Mouse (Mus musculus) midbrain, embryonic 13.5 days (tissue): ENCODE measurements around the gene Fstl4. TPM values are rescaled to one million over a fixed set of nuclear protein-coding genes. Genes with fewer than 3 reads are reported as not detected.
"Not testable (repeated sequence)": the region's sequence is repeated elsewhere in the genome, so short reads cannot be mapped to it uniquely, and the experiment has no call there.

ENCODE experiments used
- ATAC-seq: fragments of 200-750 bp; cut with Nextera tagmentation; 2 replicates; pipeline ENCODE4 v1.8.0; 2017; ENCODE audit warnings: mild to moderate bottlenecking, moderate TSS enrichment, moderate library complexity
- H3K27ac ChIP-seq: fragments of 300-500 bp; sonication (generic); 2 replicates; pipeline ENCODE4 v1.5.1; 2015; ENCODE audit warnings: inconsistent platforms, mild to moderate bottlenecking, moderate library complexity
- H3K27me3 ChIP-seq: fragments of 300-500 bp; sonication (generic); 2 replicates; pipeline ENCODE4 v1.6.1; 2015; ENCODE audit warnings: mild to moderate bottlenecking, inconsistent platforms
- H3K36me3 ChIP-seq: fragments of 300-500 bp; sonication (generic); 2 replicates; pipeline ENCODE4 v1.6.1; 2015; ENCODE audit warnings: mild to moderate bottlenecking, inconsistent platforms
- H3K4me1 ChIP-seq: fragments of 300-500 bp; sonication (generic); replicated peaks from 2 replicates; pipeline ENCODE4 v1.6.1; 2015; ENCODE audit warnings: inconsistent platforms
- H3K4me2 ChIP-seq: fragments of 300-500 bp; sonication (generic); replicated peaks from 2 replicates; pipeline ENCODE4 v1.6.1; 2015; ENCODE audit warnings: moderate library complexity, mild to moderate bottlenecking, inconsistent platforms
- H3K4me3 ChIP-seq: fragments of 300-500 bp; sonication (generic); replicated peaks from 2 replicates; pipeline ENCODE4 v1.5.1; 2015; ENCODE audit warnings: mild to moderate bottlenecking, inconsistent platforms
- H3K9ac ChIP-seq: fragments of 300-500 bp; sonication (generic); replicated peaks from 2 replicates; pipeline ENCODE4 v1.6.1; 2015; ENCODE audit warnings: mild to moderate bottlenecking, inconsistent platforms
- H3K9me3 ChIP-seq: fragments of 300-500 bp; sonication (generic); 2 replicates; pipeline ENCODE4 v1.6.1; 2016; ENCODE audit warnings: mild to moderate bottlenecking, inconsistent platforms
- WGBS: fragments of 180-500 bp; shearing (Covaris S2); methylation state at CpG from one replicate; pipeline ENCODE4 v1.1.7; 2015; 5-methylcytosine and 5-hydroxymethylcytosine counted together
- polyA plus RNA-seq: library from polyadenylated mRNA; unstranded; fragments of >200 nt; fragmentation: Nextera tagmentation; extraction: Ambion mirVana; gene quantifications from 2 replicates; pipeline ENCODE4 v1.2.1, GENCODE M21; 2015

Gene Fstl4
- polyA plus RNA-seq, 1 experiment from 2014 or later, result 5.1 TPM

DNA sequence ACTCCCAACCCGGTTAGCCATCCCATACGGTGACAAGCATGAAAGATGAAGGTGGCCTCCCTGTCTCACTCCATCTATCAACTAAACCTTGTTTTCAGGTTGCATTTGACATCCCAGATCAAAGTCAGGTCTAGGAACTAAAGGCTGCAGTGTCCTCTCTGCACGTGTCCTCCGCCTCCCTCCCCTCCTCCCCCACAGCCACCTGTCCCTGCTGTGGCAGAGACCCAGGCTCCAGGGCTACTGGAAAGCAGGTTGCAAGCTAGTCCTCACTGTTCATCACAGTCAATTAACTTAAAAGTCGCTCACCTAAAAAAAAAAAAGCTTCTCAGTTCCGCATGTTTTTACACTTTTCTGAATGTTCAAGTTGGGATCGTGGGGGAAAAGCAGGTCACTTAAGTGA is 313.2 kb downstream of the Fstl4 start:
- WGBS, result 79% methylated on average over 7 of the region's 7 CpGs
- ATAC-seq, result no peak
- H3K9me3 ChIP-seq, result no peaks in the 10 kb centered on the region

DNA sequence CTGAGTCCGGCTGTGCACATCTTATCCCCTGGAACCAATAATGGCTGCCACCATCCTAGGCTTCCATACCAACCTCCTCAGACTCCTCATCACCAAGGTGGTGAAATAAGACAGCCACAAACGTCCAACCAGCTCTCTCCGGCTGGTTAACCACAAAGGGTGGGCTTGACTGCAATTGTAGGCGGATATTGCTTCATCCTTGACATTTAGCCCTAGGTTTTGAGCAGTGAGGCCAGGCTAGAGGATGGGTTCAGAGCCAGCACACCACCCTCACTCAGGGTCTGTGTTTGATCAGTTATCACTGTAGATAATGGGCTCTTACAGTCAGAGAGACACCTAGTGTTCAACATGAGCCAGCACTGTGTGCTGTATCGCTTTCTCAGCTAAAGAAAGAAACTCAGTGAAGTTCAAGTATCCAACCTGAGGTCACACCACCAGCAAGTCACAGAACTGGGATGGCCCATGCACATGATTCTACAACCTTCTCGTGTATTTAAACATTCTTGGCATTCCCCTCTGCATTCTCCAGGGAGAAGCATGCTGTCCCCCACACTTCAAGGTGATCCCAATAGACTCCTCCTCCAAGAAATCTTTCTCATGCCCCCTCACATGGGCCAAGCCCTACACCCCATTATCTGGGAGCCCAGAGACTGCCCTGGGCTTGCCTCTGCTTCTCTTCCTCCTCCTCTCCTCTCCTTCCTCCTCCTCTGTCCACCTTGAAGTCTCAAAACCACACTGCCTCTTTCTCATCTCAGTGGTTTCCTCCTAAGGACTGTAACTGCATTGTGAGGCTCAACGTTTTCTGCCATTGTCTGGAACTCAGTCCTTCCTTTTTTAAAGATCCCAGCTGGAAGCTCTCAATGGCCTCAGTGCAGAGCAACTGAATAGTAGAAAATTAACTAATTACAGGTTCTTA is 314.2 kb downstream of the Fstl4 start:
- H3K4me1 ChIP-seq, result no peaks in the 10 kb centered on the region

More for the DNA sequence above, 313.2 kb downstream of the Fstl4 start:
- Histone ChIP-seq H3K4me2 (no peak overlapping the region), H3K27me3 (0 out of 2 replicates have a peak, but pooled peaks cover 5% of the 10 kb centered on the region), H3K27ac (no peak overlapping the region), H3K36me3 (no peaks in the 10 kb centered on the region), H3K4me3 (no peak overlapping the region), H3K4me1 (no peaks in the 10 kb centered on the region), H3K9ac (no peak overlapping the region)

DNA sequence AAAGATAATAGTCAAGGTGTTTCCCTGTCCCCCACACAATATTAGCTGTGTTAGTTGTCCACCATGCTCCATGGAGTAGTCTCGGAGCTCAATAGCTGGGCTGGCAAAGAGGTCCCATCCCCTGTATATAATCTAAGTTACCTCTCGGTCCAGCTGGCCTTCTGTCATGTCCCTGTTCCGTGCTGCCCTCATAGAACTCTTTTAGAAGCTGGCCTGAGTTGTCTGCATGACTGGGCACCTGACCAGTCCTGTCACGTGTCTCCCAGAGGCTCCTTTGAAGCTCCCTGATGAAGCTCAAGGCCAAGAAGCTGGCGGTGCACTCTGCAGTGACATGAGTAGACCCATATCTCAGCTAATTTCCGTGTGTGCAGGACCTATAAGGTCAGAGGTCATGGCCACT is 316.9 kb downstream of the Fstl4 start:
- Histone ChIP-seq H3K4me1 (no peaks in the 10 kb centered on the region), H3K9me3 (no peaks in the 10 kb centered on the region), H3K27ac (no peak overlapping the region), H3K27me3 (no peaks in the 10 kb centered on the region), H3K36me3 (no peaks in the 10 kb centered on the region), H3K4me3 (no peak overlapping the region), H3K4me2 (no peak overlapping the region), H3K9ac (no peak overlapping the region)
- no peak for ATAC-seq
- 79% methylated on average over 6 of the region's 6 CpGs for WGBS

More for the DNA sequence above, 314.2 kb downstream of the Fstl4 start:
- no peaks in the 10 kb centered on the region for H3K9me3 ChIP-seq
- no peak overlapping the region for H3K4me3 ChIP-seq
- no peak for ATAC-seq
- 0 out of 2 replicates have a peak, but pooled peaks cover 4% of the 10 kb centered on the region for H3K27me3 ChIP-seq
- H3K27ac ChIP-seq, result no peak overlapping the region
- H3K4me2 ChIP-seq, result no peak overlapping the region
- WGBS, result 80% methylated on average over 7 of the region's 7 CpGs
- no peak overlapping the region for H3K9ac ChIP-seq
- H3K36me3 ChIP-seq, result no peaks in the 10 kb centered on the region

DNA sequence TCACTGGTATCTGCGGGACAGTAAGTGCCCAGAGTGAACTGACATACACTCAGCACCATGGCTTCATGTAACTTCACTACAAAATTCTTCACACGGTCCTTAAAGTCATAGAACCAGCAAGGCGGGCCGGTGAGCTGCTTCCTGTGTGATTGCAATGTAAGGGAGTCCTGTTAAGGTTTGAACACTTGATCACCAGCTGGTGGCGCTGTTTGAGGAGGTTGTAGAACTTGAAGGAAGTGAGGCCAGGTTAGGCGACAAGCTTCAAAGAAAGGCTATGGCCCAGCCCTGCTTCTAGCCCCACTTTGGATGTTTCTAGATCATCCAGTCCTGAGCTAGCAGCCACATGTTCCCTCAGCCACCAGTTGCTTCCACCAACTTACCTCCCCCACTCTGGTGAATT is 320.9 kb downstream of the Fstl4 start:
- no peaks in the 10 kb centered on the region for H3K4me1 ChIP-seq
- no peaks in the 10 kb centered on the region for H3K36me3 ChIP-seq
- no peaks in the 10 kb centered on the region for H3K27me3 ChIP-seq
- H3K4me2 ChIP-seq, result no peak overlapping the region
- no peak for ATAC-seq
- no peak overlapping the region for H3K4me3 ChIP-seq
- 70% methylated on average over 6 of the region's 6 CpGs for WGBS
- no peak overlapping the region for H3K27ac ChIP-seq
- H3K9me3 ChIP-seq, result no peaks in the 10 kb centered on the region
- H3K9ac ChIP-seq, result no peak overlapping the region

DNA sequence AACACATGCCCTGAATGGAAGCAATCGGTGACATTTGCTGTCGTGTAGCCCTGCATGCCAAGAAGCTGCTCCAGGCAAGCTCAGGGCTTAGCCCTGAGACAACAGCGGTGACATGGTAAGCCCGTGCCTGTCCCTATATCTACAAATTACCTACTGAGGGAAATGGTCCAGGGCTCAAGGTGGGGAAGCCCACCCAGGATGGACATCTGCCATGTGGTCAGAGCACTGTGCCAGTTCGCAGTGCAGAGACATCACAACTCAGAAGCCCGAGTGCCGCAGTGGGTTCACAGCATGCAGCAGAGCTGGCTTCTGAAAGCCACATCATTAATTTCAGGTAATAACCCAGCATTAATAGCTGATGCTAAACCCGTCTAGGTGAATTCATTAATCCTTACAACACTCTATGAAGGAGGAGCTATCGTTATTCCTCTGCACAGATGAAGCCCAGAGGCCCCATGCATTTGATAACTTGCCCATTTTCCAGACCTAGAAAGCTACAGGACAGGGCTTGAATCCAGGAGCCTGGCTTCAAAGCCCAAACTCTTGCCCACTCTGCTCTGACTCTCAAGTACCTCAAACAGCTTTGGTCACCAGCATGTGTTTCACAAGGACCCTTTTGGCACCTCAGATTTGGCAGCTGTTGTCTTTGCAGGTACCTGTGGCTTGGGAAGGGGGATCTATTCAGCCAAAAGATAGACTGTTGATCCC is 321.6 kb downstream of the Fstl4 start:
- 86% methylated on average over 9 of the region's 9 CpGs for WGBS
- Histone ChIP-seq H3K27ac (no peak overlapping the region), H3K9ac (no peak overlapping the region), H3K36me3 (no peaks in the 10 kb centered on the region), H3K9me3 (no peaks in the 10 kb centered on the region), H3K4me2 (no peak overlapping the region), H3K4me1 (no peaks in the 10 kb centered on the region), H3K27me3 (no peaks in the 10 kb centered on the region), H3K4me3 (no peak overlapping the region)
- no peak for ATAC-seq

DNA sequence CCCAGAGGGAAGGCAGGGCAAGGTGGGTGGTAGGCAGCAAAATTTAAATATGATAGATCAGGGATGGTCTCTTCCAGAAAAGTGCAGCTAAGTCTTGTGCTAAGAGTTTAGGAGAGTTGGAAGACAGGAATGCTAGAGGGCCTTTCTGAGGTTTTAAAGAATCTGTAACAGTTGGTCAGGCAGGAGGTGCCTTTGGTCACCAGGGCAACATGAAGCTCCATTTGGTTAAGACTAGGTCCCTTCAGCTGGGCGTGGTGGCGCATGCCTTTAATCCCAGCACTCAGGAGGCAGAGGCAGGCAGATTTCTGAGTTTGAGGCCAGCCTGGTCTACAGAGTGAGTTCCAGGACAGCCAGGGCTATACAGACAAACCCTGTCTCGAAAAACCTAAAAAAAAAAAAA is 323.5 kb downstream of the Fstl4 start:
- not testable (repeated sequence) for H3K9me3 ChIP-seq, H3K4me1 ChIP-seq, H3K27me3 ChIP-seq, H3K4me3 ChIP-seq, H3K36me3 ChIP-seq, H3K4me2 ChIP-seq, H3K27ac ChIP-seq, H3K9ac ChIP-seq, ATAC-seq
- 85% methylated on average over 3 of the region's 3 CpGs for WGBS

DNA sequence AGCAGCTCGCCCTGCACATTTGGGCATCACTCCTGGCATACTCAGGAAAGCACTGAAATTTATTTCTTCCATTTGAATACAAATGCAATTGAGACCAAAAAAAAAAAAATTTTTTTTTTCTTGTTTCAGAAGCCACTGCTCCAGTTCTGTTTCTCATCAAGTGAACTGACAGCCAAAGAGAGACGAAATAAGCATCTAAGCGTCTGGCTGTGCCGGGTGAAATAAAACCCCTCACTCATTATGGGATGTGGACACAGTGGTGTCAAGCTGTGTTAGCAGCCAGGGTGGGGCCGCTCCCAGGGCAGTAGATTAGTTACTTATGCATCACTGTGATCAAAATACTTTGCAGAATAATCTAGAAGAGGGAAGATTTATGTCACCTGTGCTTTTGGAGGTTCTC is 327.2 kb downstream of the Fstl4 start:
- no peak for ATAC-seq
- WGBS, result 56% methylated on average over 5 of the region's 5 CpGs
- H3K9ac ChIP-seq, result no peak overlapping the region
- H3K4me3 ChIP-seq, result no peak overlapping the region
- no peaks in the 10 kb centered on the region for H3K36me3 ChIP-seq
- H3K27ac ChIP-seq, result no peak overlapping the region
- 0 out of 2 replicates have a peak, but pooled peaks cover 4% of the 10 kb centered on the region for H3K4me1 ChIP-seq
- H3K4me2 ChIP-seq, result no peak overlapping the region
- H3K9me3 ChIP-seq, result no peaks in the 10 kb centered on the region
- no peaks in the 10 kb centered on the region for H3K27me3 ChIP-seq

DNA sequence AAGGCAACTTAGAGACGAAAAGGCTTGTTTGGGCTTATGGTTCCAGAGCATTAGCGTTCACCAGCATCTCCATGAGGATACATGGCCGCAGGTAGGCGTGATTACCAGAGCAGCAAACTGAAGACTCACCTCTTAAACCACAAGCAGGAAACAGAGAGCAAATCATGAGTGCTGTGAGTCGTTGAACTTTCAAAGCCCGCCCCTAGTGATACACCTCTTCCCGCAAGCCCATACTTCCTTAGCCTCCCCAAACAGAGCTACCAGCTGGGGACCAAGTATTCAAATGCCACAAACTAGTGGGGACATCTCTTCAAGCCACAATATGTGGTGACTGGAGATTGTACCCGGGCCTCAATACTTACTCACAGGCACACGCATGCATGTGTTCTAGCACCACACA is 332.4 kb downstream of the Fstl4 start:
- 91% methylated on average over 9 of the region's 9 CpGs for WGBS

DNA sequence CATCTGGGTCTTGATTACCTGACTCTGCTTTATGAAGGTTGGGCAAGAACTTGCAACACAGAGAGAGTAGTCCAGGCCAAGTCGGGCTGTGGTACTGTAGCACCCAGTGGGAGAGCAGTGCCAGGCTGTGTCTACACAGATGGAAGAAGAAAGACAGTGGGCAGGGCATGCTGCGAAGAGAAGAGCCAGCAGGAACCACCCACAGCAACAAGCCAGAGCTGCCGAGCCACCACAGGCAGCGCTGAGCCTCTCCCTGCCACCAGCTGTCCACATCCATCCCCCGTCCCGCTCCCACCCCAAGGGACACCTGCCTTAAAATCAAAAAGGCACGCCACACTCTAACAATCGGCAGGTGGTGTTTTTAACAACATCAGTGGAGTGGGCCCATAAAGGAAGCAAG is 332.9 kb downstream of the Fstl4 start:
- H3K9ac ChIP-seq, result no peak overlapping the region
- H3K4me1 ChIP-seq, result peaks cover 9% of the 10 kb centered on the region; the same call in 1 of the 2 replicates
- 83% methylated on average over 8 of the region's 8 CpGs for WGBS
- no peak overlapping the region for H3K27ac ChIP-seq
- no peaks in the 10 kb centered on the region for H3K9me3 ChIP-seq
- no peak overlapping the region for H3K4me3 ChIP-seq
- H3K4me2 ChIP-seq, result no peak overlapping the region
- 0 out of 2 replicates have a peak, but pooled peaks cover 5% of the 10 kb centered on the region for H3K27me3 ChIP-seq
- no peaks in the 10 kb centered on the region for H3K36me3 ChIP-seq
- ATAC-seq, result no peak

More for the DNA sequence above, 332.4 kb downstream of the Fstl4 start:
- Histone ChIP-seq H3K27ac (no peak overlapping the region), H3K4me3 (no peak overlapping the region), H3K36me3 (no peaks in the 10 kb centered on the region), H3K9me3 (no peaks in the 10 kb centered on the region), H3K4me1 (peaks cover 9% of the 10 kb centered on the region; the same call in 1 of the 2 replicates), H3K27me3 (0 out of 2 replicates have a peak, but pooled peaks cover 5% of the 10 kb centered on the region), H3K4me2 (no peak overlapping the region), H3K9ac (no peak overlapping the region)
- ATAC-seq, result no peak

DNA sequence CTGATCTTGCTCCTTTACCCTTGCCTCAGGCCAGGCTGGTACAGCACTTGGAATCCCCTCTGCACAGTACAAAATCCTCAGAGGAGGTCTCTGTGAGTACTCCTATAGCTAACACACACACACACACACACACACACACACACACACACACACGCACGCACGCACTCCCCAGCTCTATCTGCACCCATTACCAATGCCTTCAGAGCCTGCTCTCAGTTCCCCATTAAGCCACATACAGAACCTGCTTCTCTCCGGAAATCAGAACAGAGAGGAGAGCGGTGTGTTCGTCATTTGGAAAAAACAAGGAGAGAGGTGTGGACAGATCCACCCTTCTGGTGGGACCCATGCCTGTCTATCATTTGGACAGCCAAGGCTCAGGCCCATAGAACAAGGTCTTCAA is 333.4 kb downstream of the Fstl4 start:
- H3K27ac ChIP-seq, result no peak overlapping the region
- no peak overlapping the region for H3K9ac ChIP-seq
- H3K36me3 ChIP-seq, result no peaks in the 10 kb centered on the region
- H3K4me2 ChIP-seq, result no peak overlapping the region
- H3K9me3 ChIP-seq, result no peaks in the 10 kb centered on the region
- ATAC-seq, result no peak
- H3K4me3 ChIP-seq, result no peak overlapping the region
- H3K4me1 ChIP-seq, result peaks cover 9% of the 10 kb centered on the region; the same call in 1 of the 2 replicates
- 0 out of 2 replicates have a peak, but pooled peaks cover 5% of the 10 kb centered on the region for H3K27me3 ChIP-seq
- WGBS, result 97% methylated on average over 6 of the region's 6 CpGs

DNA sequence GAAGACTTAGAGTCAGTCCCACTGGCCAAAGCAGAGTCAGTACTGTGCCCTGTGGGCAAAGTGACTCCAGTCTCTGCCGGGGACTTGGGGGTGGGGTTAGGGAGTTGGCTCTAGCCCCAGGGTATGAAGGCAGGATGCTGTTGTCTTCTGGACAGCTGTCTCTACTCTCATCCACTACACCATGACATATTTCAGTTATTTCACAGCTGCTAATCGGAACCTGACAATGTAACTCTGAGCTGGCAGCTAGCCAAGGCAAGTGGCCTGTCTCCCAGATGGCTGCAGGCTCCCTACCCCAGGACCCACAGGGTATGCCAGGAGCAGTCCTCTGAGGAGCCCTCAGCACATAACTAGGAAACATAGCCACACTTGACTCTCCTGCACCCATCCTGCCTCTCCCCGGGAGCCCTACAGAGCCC is 334.4 kb downstream of the Fstl4 start:
- WGBS, result 73% methylated on average over 3 of the region's 3 CpGs
- Histone ChIP-seq H3K4me2 (no peak overlapping the region), H3K27ac (no peak overlapping the region), H3K9ac (no peak overlapping the region), H3K4me3 (no peak overlapping the region), H3K4me1 (peaks cover 9% of the 10 kb centered on the region; the same call in 1 of the 2 replicates), H3K36me3 (no peaks in the 10 kb centered on the region), H3K9me3 (no peaks in the 10 kb centered on the region), H3K27me3 (0 out of 2 replicates have a peak, but pooled peaks cover 5% of the 10 kb centered on the region)
- no peak for ATAC-seq

DNA sequence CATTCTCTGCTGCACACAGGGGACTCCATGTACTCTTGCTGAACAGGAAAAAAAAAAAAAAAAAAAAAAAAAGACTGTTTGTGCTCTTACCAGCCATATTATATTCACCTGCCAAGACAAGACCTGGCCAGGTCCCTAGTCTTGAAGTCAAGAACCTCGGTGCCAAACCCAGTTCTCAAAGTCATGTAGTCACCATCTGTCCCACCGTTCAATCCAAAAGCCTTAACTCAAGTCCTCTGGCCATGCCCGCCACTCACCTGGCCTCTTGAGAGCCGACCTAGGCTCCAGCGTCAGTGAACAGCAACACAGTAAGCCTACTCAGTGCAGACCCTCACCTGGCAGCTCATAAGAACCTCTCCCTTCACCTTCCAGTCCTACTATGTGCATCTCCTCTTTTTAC is 334.9 kb downstream of the Fstl4 start:
- ATAC-seq, result no peak
- peaks cover 9% of the 10 kb centered on the region; the same call in 1 of the 2 replicates for H3K4me1 ChIP-seq
- no peak overlapping the region for H3K27ac ChIP-seq
- WGBS, result 90% methylated on average over 5 of the region's 5 CpGs
- H3K36me3 ChIP-seq, result no peaks in the 10 kb centered on the region
- 0 out of 2 replicates have a peak, but pooled peaks cover 5% of the 10 kb centered on the region for H3K27me3 ChIP-seq
- no peak overlapping the region for H3K4me3 ChIP-seq
- no peaks in the 10 kb centered on the region for H3K9me3 ChIP-seq
- no peak overlapping the region for H3K4me2 ChIP-seq
- H3K9ac ChIP-seq, result no peak overlapping the region
